Mouse (Mus musculus) adrenal gland (tissue): ENCODE data around the gene Dmpk.

Source experiments
- intact Hi-C: fragments of 180-260 bp; cut with DNase I; formaldehyde crosslinking; loops from one replicate; pipeline ENCODE4 v1.15.1; 2025
- long read RNA-seq, 2 experiments: library from polyadenylated mRNA; unstranded; transcript quantifications; one replicate each; pipeline ENCODE4 v2.0.0; 2020; ENCODE audit warnings: borderline replicate concordance in 1 of 2; ENCODE audit not compliant: insufficient replicate concordance in 1 of 2

Gene Dmpk
- long read RNA-seq, experiment 1, transcript Dmpk-201 (15 exons, 2,761 nt), result major isoform, 5 of 31 reads
- long read RNA-seq, experiment 1, partial matches to known transcripts, result 3 of 31 reads
- long read RNA-seq, experiment 1, other reads (novel, unspliced or antisense), result 20 of 31 reads
- long read RNA-seq, experiment 2, partial matches to known transcripts, result 7 of 22 reads
- long read RNA-seq, experiment 2, other reads (novel, unspliced or antisense), result 12 of 22 reads

- intact Hi-C loops, result no loop called here
Measured at GRCm38 (mm10) chr7:19083701-19084100, at the start of gene Dmpk. Dmpk (plus strand) TSS chr7:19083849.

- intact Hi-C loops, result no loop called here
Measured at GRCm38 (mm10) chr7:19044616-19045015, 39.0 kb upstream of the Dmpk start.

GRCm38 (mm10) chr7:19046286-19047069, 37.2 kb upstream of the Dmpk start:
- intact Hi-C loops, result no loop called here

GRCm38 (mm10) chr7:19048006-19048527, 35.6 kb upstream of the Dmpk start:
- intact Hi-C loops, result no loop called here

GRCm38 (mm10) chr7:19049252-19049651, 34.4 kb upstream of the Dmpk start:
- intact Hi-C loops, result no loop called here

GRCm38 (mm10) chr7:19050172-19050571, 33.5 kb upstream of the Dmpk start:
- intact Hi-C loops, result no loop called here

GRCm38 (mm10) chr7:19051161-19051560, 32.5 kb upstream of the Dmpk start:
- intact Hi-C loops, result no loop called here

- intact Hi-C loops, result no loop called here
Measured at GRCm38 (mm10) chr7:19052345-19053135, 31.1 kb upstream of the Dmpk start.

GRCm38 (mm10) chr7:19053136-19053532, 30.5 kb upstream of the Dmpk start:
- intact Hi-C loops, result no loop called here

GRCm38 (mm10) chr7:19054047-19054776, 29.4 kb upstream of the Dmpk start, which contains the start of gene Rsph6a:
Rsph6a (plus strand) TSS chr7:19054690.
- intact Hi-C loops, result no loop called here

GRCm38 (mm10) chr7:19054777-19055076, 28.9 kb upstream of the Dmpk start:
- intact Hi-C loops, result no loop called here

- intact Hi-C loops, result no loop called here
Measured at GRCm38 (mm10) chr7:19055108-19055507, 28.5 kb upstream of the Dmpk start.

- intact Hi-C loops, result no loop called here
Measured at GRCm38 (mm10) chr7:19057405-19057804, 26.2 kb upstream of the Dmpk start.

- intact Hi-C loops, result no loop called here
Measured at GRCm38 (mm10) chr7:19065896-19066295, 17.8 kb upstream of the Dmpk start.

GRCm38 (mm10) chr7:19067063-19067462, 16.6 kb upstream of the Dmpk start:
- intact Hi-C loops, result no loop called here

- intact Hi-C loops, result no loop called here
Measured at GRCm38 (mm10) chr7:19067935-19068334, 15.7 kb upstream of the Dmpk start.

GRCm38 (mm10) chr7:19068707-19069106, 14.9 kb upstream of the Dmpk start:
- intact Hi-C loops, result no loop called here

GRCm38 (mm10) chr7:19069500-19069899, 14.1 kb upstream of the Dmpk start:
- intact Hi-C loops, result no loop called here

GRCm38 (mm10) chr7:19071024-19071423, 12.6 kb upstream of the Dmpk start:
- intact Hi-C loops, result loop anchor here (2.0 kb wide), 1 partner anchor 22 kb away; no protein-coding TSS in a partner anchor

GRCm38 (mm10) chr7:19073504-19073903, 10.1 kb upstream of the Dmpk start:
- intact Hi-C loops, result no loop called here

GRCm38 (mm10) chr7:19074494-19074893, 9.2 kb upstream of the Dmpk start:
- intact Hi-C loops, result no loop called here
